Mouse (Mus musculus) forebrain, embryonic 16.5 days (tissue): ENCODE measurements around the gene Cdk6. TPM values are rescaled to one million over a fixed set of nuclear protein-coding genes. Genes with fewer than 3 reads are reported as not detected.
"Not testable (repeated sequence)": the region's sequence is repeated elsewhere in the genome, so short reads cannot be mapped to it uniquely, and the experiment has no call there.

ENCODE experiments used
- ATAC-seq: fragments of 200-750 bp; cut with Nextera tagmentation; 2 replicates; pipeline ENCODE4 v1.8.0; 2017; ENCODE audit warnings: mild to moderate bottlenecking, moderate library complexity
- H3K27ac ChIP-seq: fragments of 300-500 bp; sonication (generic); 2 replicates; pipeline ENCODE4 v1.5.1; 2014; ENCODE audit warnings: low read length, control low read depth
- H3K27me3 ChIP-seq: fragments of 300-500 bp; sonication (generic); replicated peaks from 2 replicates; pipeline ENCODE4 v1.6.1; 2014; ENCODE audit warnings: low read length; ENCODE audit not compliant: control insufficient read depth, insufficient read depth
- H3K36me3 ChIP-seq: fragments of 300-500 bp; sonication (generic); 2 replicates; pipeline ENCODE4 v1.6.1; 2014; ENCODE audit not compliant: control insufficient read depth, insufficient read depth
- H3K4me1 ChIP-seq: fragments of 300-500 bp; sonication (generic); replicated peaks from 2 replicates; pipeline ENCODE4 v1.6.1; 2014; ENCODE audit warnings: low read length; ENCODE audit not compliant: control insufficient read depth, insufficient read depth
- H3K4me2 ChIP-seq: fragments of 300-500 bp; sonication (generic); 2 replicates; pipeline ENCODE4 v1.6.1; 2014; ENCODE audit warnings: mild to moderate bottlenecking, low read length, control low read depth
- H3K4me3 ChIP-seq: fragments of 300-500 bp; sonication (generic); replicated peaks from 2 replicates; pipeline ENCODE4 v1.5.1; 2014; ENCODE audit warnings: mild to moderate bottlenecking, low read length, control low read depth
- H3K9ac ChIP-seq: fragments of 300-500 bp; sonication (generic); replicated peaks from 2 replicates; pipeline ENCODE4 v1.6.1; 2014; ENCODE audit warnings: low read depth, low read length, control low read depth
- H3K9me3 ChIP-seq: fragments of 300-500 bp; sonication (generic); 2 replicates; pipeline ENCODE4 v1.6.1; 2016; ENCODE audit warnings: low read length; ENCODE audit not compliant: control insufficient read depth
- WGBS: fragments of 180-500 bp; shearing (Covaris S2); extraction: QIAGEN DNeasy Blood & Tissue Kit; methylation state at CpG from one replicate; pipeline ENCODE4 v1.1.7; 2014; 5-methylcytosine and 5-hydroxymethylcytosine counted together
- polyA plus RNA-seq: library from polyadenylated mRNA; unstranded; fragments of >200 nt; fragmentation: Nextera tagmentation; extraction: Ambion mirVana; gene quantifications from 2 replicates; pipeline ENCODE4 v1.2.1, GENCODE M21; 2015

The Cdk6 gene
- polyA plus RNA-seq, 1 experiment from 2014 or later = 29.8 TPM

GRCm38 (mm10) chr5:3342771-3343565 is 1.7 kb downstream of the Cdk6 start:
- H3K36me3 ChIP-seq = no peaks in the 10 kb centered on the region
- no peaks in the 10 kb centered on the region for H3K9me3 ChIP-seq
- H3K27me3 ChIP-seq = no peaks in the 10 kb centered on the region
- peak overlapping the region; percentile 65 for H3K4me3 ChIP-seq
- ATAC-seq = peak; percentile 46
- peak overlapping the region; percentile 96 for H3K4me2 ChIP-seq
- peak overlapping the region; percentile 65 for H3K9ac ChIP-seq
- WGBS = under 1% methylated on average over 46 of the region's 46 CpGs
- H3K27ac ChIP-seq = peak overlapping the region; percentile 74
- H3K4me1 ChIP-seq = peaks cover 27% of the 10 kb centered on the region

GRCm38 (mm10) chr5:3343566-3344080 is 2.3 kb downstream of the Cdk6 start:
- Histone ChIP-seq H3K27ac (peak overlapping the region; percentile 74), H3K9ac (peak overlapping the region; percentile 65), H3K9me3 (no peaks in the 10 kb centered on the region), H3K27me3 (no peaks in the 10 kb centered on the region), H3K36me3 (no peaks in the 10 kb centered on the region), H3K4me3 (peak overlapping the region; percentile 65), H3K4me1 (peaks cover 27% of the 10 kb centered on the region), H3K4me2 (peak overlapping the region; percentile 96)
- ATAC-seq = peak; percentile 61
- WGBS = 0% methylated on average over 29 of the region's 37 CpGs

- no peaks in the 10 kb centered on the region for H3K9me3 ChIP-seq
- under 1% methylated on average over 49 of the region's 58 CpGs for WGBS
- H3K36me3 ChIP-seq = no peaks in the 10 kb centered on the region
- peak overlapping the region; percentile 96 for H3K4me2 ChIP-seq
- H3K9ac ChIP-seq = peak overlapping the region; percentile 65
- no peaks in the 10 kb centered on the region for H3K27me3 ChIP-seq
- ATAC-seq = peak; percentile 56
- peaks cover 27% of the 10 kb centered on the region for H3K4me1 ChIP-seq
- H3K4me3 ChIP-seq = peak overlapping the region; percentile 65
- peak overlapping the region; percentile 74 for H3K27ac ChIP-seq
Observed at GRCm38 (mm10) chr5:3344081-3344631, 2.9 kb downstream of the Cdk6 start.

- WGBS = 65% methylated on average over 4 of the region's 4 CpGs
Observed at GRCm38 (mm10) chr5:3345540-3345939, 4.3 kb downstream of the Cdk6 start.

GRCm38 (mm10) chr5:3349393-3349792 is 8.1 kb downstream of the Cdk6 start:
- not testable (repeated sequence) for H3K9me3 ChIP-seq, H3K4me1 ChIP-seq, H3K27ac ChIP-seq, H3K9ac ChIP-seq, H3K27me3 ChIP-seq, ATAC-seq, H3K4me3 ChIP-seq, H3K36me3 ChIP-seq, H3K4me2 ChIP-seq
- 69% methylated on average over 4 of the region's 4 CpGs for WGBS

More at GRCm38 (mm10) chr5:3345540-3345939, 4.3 kb downstream of the Cdk6 start:
- H3K4me1 ChIP-seq = peaks cover 27% of the 10 kb centered on the region
- H3K9me3 ChIP-seq, H3K36me3 ChIP-seq, ATAC-seq, H3K4me3 ChIP-seq, H3K9ac ChIP-seq, H3K27me3 ChIP-seq, H3K27ac ChIP-seq, H3K4me2 ChIP-seq: not testable (repeated sequence)

GRCm38 (mm10) chr5:3351836-3352235 is 10.6 kb downstream of the Cdk6 start:
- ATAC-seq = 0 out of 2 replicates have a peak, but pooled peaks have one; percentile 8
- not testable (repeated sequence) for H3K27ac ChIP-seq, H3K36me3 ChIP-seq, H3K4me2 ChIP-seq, H3K9ac ChIP-seq, H3K27me3 ChIP-seq, H3K9me3 ChIP-seq, H3K4me3 ChIP-seq
- peaks cover 16% of the 10 kb centered on the region for H3K4me1 ChIP-seq
- 28% methylated on average over 4 of the region's 4 CpGs for WGBS

- Histone ChIP-seq H3K9me3 (no peaks in the 10 kb centered on the region), H3K9ac (no peak overlapping the region), H3K4me3 (no peak overlapping the region), H3K4me2 (no peak overlapping the region), H3K36me3 (no peaks in the 10 kb centered on the region), H3K27me3 (no peaks in the 10 kb centered on the region), H3K4me1 (peaks cover 16% of the 10 kb centered on the region), H3K27ac (no peak overlapping the region)
- 91% methylated on average over 3 of the region's 3 CpGs for WGBS
- ATAC-seq = no peak
Observed at GRCm38 (mm10) chr5:3352314-3352713, 11.0 kb downstream of the Cdk6 start.

- Histone ChIP-seq H3K36me3 (no peaks in the 10 kb centered on the region), H3K27ac (no peak overlapping the region), H3K27me3 (no peaks in the 10 kb centered on the region), H3K9ac (no peak overlapping the region), H3K4me3 (no peak overlapping the region), H3K4me2 (no peak overlapping the region), H3K9me3 (no peaks in the 10 kb centered on the region), H3K4me1 (peaks cover 16% of the 10 kb centered on the region)
- ATAC-seq = no peak
- WGBS = 88% methylated on average over 3 of the region's 3 CpGs
Observed at GRCm38 (mm10) chr5:3352827-3353226, 11.5 kb downstream of the Cdk6 start.

GRCm38 (mm10) chr5:3354307-3354706 is 13.0 kb downstream of the Cdk6 start:
- no peak for ATAC-seq
- no peak overlapping the region for H3K9ac ChIP-seq
- H3K9me3 ChIP-seq = no peaks in the 10 kb centered on the region
- 85% methylated on average over 5 of the region's 5 CpGs for WGBS
- no peaks in the 10 kb centered on the region for H3K27me3 ChIP-seq
- no peak overlapping the region for H3K4me2 ChIP-seq
- no peaks in the 10 kb centered on the region for H3K36me3 ChIP-seq
- H3K27ac ChIP-seq = no peak overlapping the region
- H3K4me1 ChIP-seq = peaks cover 16% of the 10 kb centered on the region
- no peak overlapping the region for H3K4me3 ChIP-seq
